Mouse (Mus musculus): ENCODE data around the gene Ifitm5. TPM values are rescaled to one million over a fixed set of nuclear protein-coding genes. Genes with fewer than 3 reads are reported as not detected.

The Ifitm5 gene
- polyA plus RNA-seq, 1 experiment from 2014 or later, result 0.48 TPM

- WGBS (ENCODE audit: insufficient replicate concordance), result 40% methylated on average over 9 of the region's 9 CpGs
- Histone ChIP-seq H3K4me3 (ENCODE audit: low read depth, low read length) (peak overlapping the region; percentile 66), H3K9ac (replicated peaks) (peak overlapping the region; percentile 75), H3K27me3 (ENCODE audit: insufficient read depth, low read length) (no peaks in the 10 kb centered on the region), H3K4me2 (ENCODE audit: low read depth, low read length) (peak overlapping the region; percentile 78), H3K36me3 (replicated peaks; ENCODE audit: insufficient read depth, low read length) (peaks cover 15% of the 10 kb centered on the region; the same call in 1 of the 2 replicates), H3K27ac (ENCODE audit: low read depth) (peak overlapping the region; percentile 97), H3K9me3 (ENCODE audit: low read length) (no peaks in the 10 kb centered on the region), H3K4me1 (ENCODE audit: insufficient read depth) (peaks cover 25% of the 10 kb centered on the region)
- peak; percentile 57 for DNase-seq
- ATAC-seq, result peak; percentile 40
- no peak for TF ChIP-seq EP300 (IDR thresholded peaks at IDR 0.05; ENCODE audit: low read depth)
- TF ChIP-seq CTCF (IDR thresholded peaks at IDR 0.05; ENCODE audit: low read depth), result no peak
Observed at GRCm38 (mm10) chr7:140942341-140942740, 7.8 kb downstream of the Ifitm5 start.

- TF ChIP-seq CTCF (IDR thresholded peaks at IDR 0.05; ENCODE audit: low read depth) (peak; percentile 94), EP300 (IDR thresholded peaks at IDR 0.05; ENCODE audit: low read depth) (peak; percentile 33; the same call in 1 of the 2 replicates)
- Histone ChIP-seq H3K9me3 (ENCODE audit: low read length) (no peaks in the 10 kb centered on the region), H3K4me3 (ENCODE audit: low read depth, low read length) (peak within 1 kb of the TSS; percentile 66), H3K27me3 (ENCODE audit: insufficient read depth, low read length) (no peaks in the 10 kb centered on the region), H3K36me3 (replicated peaks; ENCODE audit: insufficient read depth, low read length) (peaks cover 15% of the 10 kb centered on the region; the same call in 1 of the 2 replicates), H3K27ac (ENCODE audit: low read depth) (peak within 1 kb of the TSS; percentile 97), H3K4me1 (ENCODE audit: insufficient read depth) (peaks cover 22% of the 10 kb centered on the region), H3K4me2 (ENCODE audit: low read depth, low read length) (peak within 1 kb of the TSS; percentile 78), H3K9ac (replicated peaks) (peak within 1 kb of the TSS; percentile 75)
- peak; percentile 94 for ATAC-seq
- peak; percentile 92 for DNase-seq
- under 1% methylated on average over 33 of the region's 33 CpGs for WGBS (ENCODE audit: insufficient replicate concordance)
Observed at GRCm38 (mm10) chr7:140941222-140942051, 8.7 kb downstream of the Ifitm5 start, which contains the start of gene Pgghg. TSS of gene Pgghg (plus strand) at chr7:140941391.

DNA sequence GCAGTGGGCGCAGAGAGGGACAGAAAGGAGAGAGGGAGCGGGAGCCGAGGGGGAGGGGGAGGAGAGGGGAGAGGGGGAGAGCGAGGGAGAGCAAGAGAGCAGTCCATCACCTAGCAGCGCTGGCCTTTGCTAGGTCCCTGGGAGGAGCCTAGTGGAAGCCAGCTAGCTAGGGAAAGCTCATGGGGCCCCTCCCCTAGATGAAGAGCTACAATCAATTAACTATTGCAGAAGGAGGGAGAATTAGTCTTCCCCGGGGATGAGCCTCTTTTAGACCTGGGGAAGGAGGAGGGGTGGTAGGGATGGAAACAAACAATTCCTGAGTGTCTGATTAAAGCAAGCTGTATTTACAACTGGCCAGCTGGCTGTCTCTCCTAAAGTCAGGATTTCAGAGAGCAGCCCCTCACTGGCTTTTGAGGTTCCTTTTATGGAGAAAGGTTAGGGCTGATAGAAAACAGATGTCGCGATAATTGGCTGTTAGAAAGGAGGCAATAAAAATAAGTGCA is 10.4 kb downstream of the Ifitm5 start:
- no peaks in the 10 kb centered on the region for H3K9me3 ChIP-seq (ENCODE audit: low read length)
- H3K4me3 ChIP-seq (ENCODE audit: low read depth, low read length), result no peak overlapping the region
- no peaks in the 10 kb centered on the region for H3K36me3 ChIP-seq (replicated peaks; ENCODE audit: insufficient read depth, low read length)
- TF ChIP-seq CTCF (IDR thresholded peaks at IDR 0.05; ENCODE audit: low read depth), result no peak
- no peak for TF ChIP-seq EP300 (IDR thresholded peaks at IDR 0.05; ENCODE audit: low read depth)
- peaks cover 22% of the 10 kb centered on the region for H3K4me1 ChIP-seq (ENCODE audit: insufficient read depth)
- no peak overlapping the region for H3K4me2 ChIP-seq (ENCODE audit: low read depth, low read length)
- no peak for ATAC-seq
- H3K27me3 ChIP-seq (ENCODE audit: insufficient read depth, low read length), result no peaks in the 10 kb centered on the region
- H3K9ac ChIP-seq (replicated peaks), result no peak overlapping the region
- H3K27ac ChIP-seq (ENCODE audit: low read depth), result no peak overlapping the region
- 58% methylated on average over 8 of the region's 8 CpGs for WGBS (ENCODE audit: insufficient replicate concordance)
- no peak for DNase-seq

GRCm38 (mm10) chr7:140938896-140939295 is 11.2 kb downstream of the Ifitm5 start:
- 63% methylated on average over 2 of the region's 2 CpGs for WGBS (ENCODE audit: insufficient replicate concordance)
- Histone ChIP-seq H3K4me1 (ENCODE audit: insufficient read depth) (peaks cover 22% of the 10 kb centered on the region), H3K27ac (ENCODE audit: low read depth) (no peak overlapping the region), H3K27me3 (ENCODE audit: insufficient read depth, low read length) (no peaks in the 10 kb centered on the region), H3K9me3 (ENCODE audit: low read length) (no peaks in the 10 kb centered on the region), H3K4me2 (ENCODE audit: low read depth, low read length) (no peak overlapping the region), H3K36me3 (replicated peaks; ENCODE audit: insufficient read depth, low read length) (no peaks in the 10 kb centered on the region), H3K9ac (replicated peaks) (no peak overlapping the region), H3K4me3 (ENCODE audit: low read depth, low read length) (no peak overlapping the region)
- ATAC-seq (no peak), DNase-seq (no peak)
- TF ChIP-seq EP300 (IDR thresholded peaks at IDR 0.05; ENCODE audit: low read depth) (no peak), CTCF (IDR thresholded peaks at IDR 0.05; ENCODE audit: low read depth) (no peak)

DNA sequence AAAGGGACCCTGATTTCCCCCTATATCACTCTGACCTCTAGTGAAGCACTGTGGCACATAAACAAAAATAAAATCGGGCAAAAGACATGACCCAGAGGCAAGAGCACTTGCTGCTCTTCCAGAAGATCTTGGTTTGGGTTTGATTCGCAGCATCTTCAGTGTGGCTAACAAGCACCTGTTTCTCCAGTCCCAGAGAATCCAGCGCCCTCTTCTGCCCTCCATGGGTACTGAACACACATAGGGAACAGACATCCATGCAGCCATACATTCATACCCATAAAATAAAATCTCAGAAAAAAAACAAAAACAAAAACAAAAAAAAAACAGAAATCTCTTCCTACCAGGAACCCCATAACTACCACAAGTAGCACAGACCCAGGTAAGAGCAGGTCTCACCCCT is 11.7 kb downstream of the Ifitm5 start:
- no peak for DNase-seq
- WGBS (ENCODE audit: insufficient replicate concordance), result 48% methylated on average over 3 of the region's 3 CpGs
- Histone ChIP-seq H3K4me2 (ENCODE audit: low read depth, low read length) (no peak overlapping the region), H3K27ac (ENCODE audit: low read depth) (no peak overlapping the region), H3K27me3 (ENCODE audit: insufficient read depth, low read length) (no peaks in the 10 kb centered on the region), H3K4me1 (ENCODE audit: insufficient read depth) (peaks cover 22% of the 10 kb centered on the region), H3K9me3 (ENCODE audit: low read length) (no peaks in the 10 kb centered on the region), H3K4me3 (ENCODE audit: low read depth, low read length) (no peak overlapping the region), H3K36me3 (replicated peaks; ENCODE audit: insufficient read depth, low read length) (no peaks in the 10 kb centered on the region), H3K9ac (replicated peaks) (no peak overlapping the region)
- TF ChIP-seq EP300 (IDR thresholded peaks at IDR 0.05; ENCODE audit: low read depth) (no peak), CTCF (IDR thresholded peaks at IDR 0.05; ENCODE audit: low read depth) (peak; percentile 61)
- ATAC-seq, result no peak

- H3K4me3 ChIP-seq (ENCODE audit: low read depth, low read length), result no peak overlapping the region
- ATAC-seq (no peak; the same call in 1 of the 2 replicates), DNase-seq (no peak)
- TF ChIP-seq EP300 (IDR thresholded peaks at IDR 0.05; ENCODE audit: low read depth), result no peak
- TF ChIP-seq CTCF (IDR thresholded peaks at IDR 0.05; ENCODE audit: low read depth), result no peak
- no peaks in the 10 kb centered on the region for H3K9me3 ChIP-seq (ENCODE audit: low read length)
- WGBS (ENCODE audit: insufficient replicate concordance), result 70% methylated on average over 6 of the region's 6 CpGs
- H3K27me3 ChIP-seq (ENCODE audit: insufficient read depth, low read length), result peaks cover 18% of the 10 kb centered on the region
- H3K4me2 ChIP-seq (ENCODE audit: low read depth, low read length), result no peak overlapping the region
- H3K36me3 ChIP-seq (replicated peaks; ENCODE audit: insufficient read depth, low read length), result peaks cover 11% of the 10 kb centered on the region; the same call in 1 of the 2 replicates
- no peak overlapping the region for H3K27ac ChIP-seq (ENCODE audit: low read depth)
- peaks cover 5% of the 10 kb centered on the region for H3K4me1 ChIP-seq (ENCODE audit: insufficient read depth)
- no peak overlapping the region for H3K9ac ChIP-seq (replicated peaks)
Observed at GRCm38 (mm10) chr7:140927181-140927580, 22.9 kb downstream of the Ifitm5 start.
